Mouse (Mus musculus) layer of hippocampus, adult 9-10 months (tissue): ENCODE measurements around the gene Cyp2t4.

Source experiments
- DNase-seq: peaks from one replicate; pipeline ENCODE4 v3.0.0; 2022; ENCODE audit warnings: low spot score

Gene Cyp2t4

GRCm38 (mm10) chr7:27184964-27185363 lies 31.4 kb downstream of the Cyp2t4 start:
- no peak for DNase-seq

- DNase-seq, result no peak
Measured at GRCm38 (mm10) chr7:27185986-27186385, 32.5 kb downstream of the Cyp2t4 start.

- DNase-seq, result no peak
Measured at GRCm38 (mm10) chr7:27189271-27189931, 35.9 kb downstream of the Cyp2t4 start.

- DNase-seq, result no peak
Measured at GRCm38 (mm10) chr7:27192434-27192833, 38.9 kb downstream of the Cyp2t4 start.

GRCm38 (mm10) chr7:27193731-27194130 lies 40.2 kb downstream of the Cyp2t4 start:
- DNase-seq, result no peak

GRCm38 (mm10) chr7:27195681-27196611 lies 42.4 kb downstream of the Cyp2t4 start, which contains the start of the genes BC024978 and Snrpa:
TSS of gene BC024978 (plus strand) at chr7:27195781.
TSS of gene Snrpa (minus strand) at chr7:27196271.
- peak; percentile 98 for DNase-seq

GRCm38 (mm10) chr7:27197136-27197535 lies 43.6 kb downstream of the Cyp2t4 start:
- DNase-seq, result no peak

- no peak for DNase-seq
Measured at GRCm38 (mm10) chr7:27197634-27198033, 44.1 kb downstream of the Cyp2t4 start.

- DNase-seq, result no peak
Measured at GRCm38 (mm10) chr7:27198355-27198754, 44.8 kb downstream of the Cyp2t4 start.

GRCm38 (mm10) chr7:27198779-27199178 lies 45.3 kb downstream of the Cyp2t4 start:
- no peak for DNase-seq

- no peak for DNase-seq
Measured at GRCm38 (mm10) chr7:27203730-27204449, 50.4 kb downstream of the Cyp2t4 start.
